Mouse (Mus musculus): Measurements from ENCODE around the gene Gne. TPM values are rescaled to one million over a fixed set of nuclear protein-coding genes. Genes with fewer than 3 reads are reported as not detected.

Gne gene
- polyA plus RNA-seq, 1 experiment: 23.3 TPM

DNA sequence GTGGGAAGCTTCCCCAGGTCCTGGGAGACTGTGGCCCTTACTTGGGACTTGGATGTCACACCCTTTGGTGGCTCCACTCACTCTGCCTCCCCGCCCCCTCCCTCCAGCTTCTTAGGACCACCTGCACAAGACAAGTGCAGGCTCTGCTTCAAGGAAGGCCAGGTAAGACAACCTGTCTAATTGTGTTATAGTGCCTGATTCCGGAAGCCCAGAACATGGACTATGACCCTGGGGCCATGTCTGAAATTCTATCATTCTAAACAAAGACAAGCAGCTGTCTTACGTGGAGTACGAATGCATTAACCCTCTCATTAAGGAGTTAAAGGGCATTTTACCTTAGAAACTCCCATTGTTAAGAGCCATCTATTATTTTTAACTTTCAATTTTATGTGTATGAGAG is 43.2 kb downstream of the Gne start:
- no peak overlapping the region for H3K27ac ChIP-seq (ENCODE audit: insufficient read depth, low read length)

DNA sequence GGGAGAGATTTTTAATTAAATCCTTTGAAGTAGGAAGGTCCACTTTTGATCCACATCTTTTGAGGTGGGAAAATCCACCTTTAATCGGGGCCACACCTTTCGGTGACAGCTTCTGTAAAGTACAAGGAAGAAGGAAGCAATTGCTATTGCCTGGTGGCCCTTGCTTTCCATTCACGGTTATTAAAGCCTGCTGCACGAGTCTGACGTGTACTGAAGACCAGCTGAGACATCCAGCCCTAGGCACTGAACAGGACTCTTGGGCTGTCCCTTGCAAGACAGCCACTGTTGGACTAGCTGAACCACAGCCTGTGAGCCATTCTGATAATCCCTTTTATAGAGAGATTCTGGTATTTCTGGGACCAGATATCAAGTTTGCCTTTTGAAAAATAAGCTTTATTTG is 47.5 kb downstream of the Gne start:
- DNase-seq: no peak
- H3K4me1 ChIP-seq (ENCODE audit: control insufficient read depth, insufficient read depth, low read length): peaks cover 3% of the 10 kb centered on the region
- no peak overlapping the region for H3K27ac ChIP-seq (ENCODE audit: insufficient read depth, low read length)
- no peaks in the 10 kb centered on the region for H3K27me3 ChIP-seq (ENCODE audit: control insufficient read depth, insufficient read depth, low read length)
- 61% methylated on average over 5 of the region's 5 CpGs for WGBS
- no peak overlapping the region for H3K4me3 ChIP-seq (replicated peaks; ENCODE audit: insufficient read depth, low read depth, low read length)
- no peak for TF ChIP-seq CTCF (IDR thresholded peaks at IDR 0.05; ENCODE audit: borderline replicate concordance, insufficient read depth, low read depth, low read length)
- TF ChIP-seq POLR2A (IDR thresholded peaks at IDR 0.05; ENCODE audit: borderline replicate concordance, insufficient read depth, low read length): no peak

More for the DNA sequence above, 43.2 kb downstream of the Gne start:
- no peak for DNase-seq
- no peaks in the 10 kb centered on the region for H3K4me1 ChIP-seq (ENCODE audit: control insufficient read depth, insufficient read depth, low read length)
- TF ChIP-seq POLR2A (IDR thresholded peaks at IDR 0.05; ENCODE audit: borderline replicate concordance, insufficient read depth, low read length) (no peak), CTCF (IDR thresholded peaks at IDR 0.05; ENCODE audit: borderline replicate concordance, insufficient read depth, low read depth, low read length) (no peak)
- no peak overlapping the region for H3K4me3 ChIP-seq (replicated peaks; ENCODE audit: insufficient read depth, low read depth, low read length)
- 96% methylated on average over 4 of the region's 4 CpGs for WGBS
- no peaks in the 10 kb centered on the region for H3K27me3 ChIP-seq (ENCODE audit: control insufficient read depth, insufficient read depth, low read length)

DNA sequence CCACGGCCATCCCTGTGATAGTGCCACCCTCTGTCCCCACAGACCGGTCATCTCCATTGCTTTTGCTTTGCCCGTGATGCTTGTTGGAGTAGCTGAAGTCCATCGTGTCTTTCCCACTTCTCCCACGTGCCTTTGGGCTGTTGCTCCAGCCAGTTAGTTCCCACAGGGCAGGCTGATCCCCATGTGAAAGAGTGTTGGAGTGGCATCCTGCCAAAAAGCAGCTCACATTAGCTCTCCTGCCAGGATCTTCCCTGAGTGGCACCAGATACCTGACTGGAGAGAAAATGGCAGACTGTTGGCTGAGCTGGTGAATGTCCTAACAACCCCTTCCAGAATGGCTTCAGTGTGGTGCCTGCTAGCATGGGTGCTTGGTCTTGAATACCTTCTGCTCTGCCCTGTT is 52.5 kb downstream of the Gne start:
- no peak for TF ChIP-seq CTCF (IDR thresholded peaks at IDR 0.05; ENCODE audit: borderline replicate concordance, insufficient read depth, low read depth, low read length)
- no peak for TF ChIP-seq POLR2A (IDR thresholded peaks at IDR 0.05; ENCODE audit: borderline replicate concordance, insufficient read depth, low read length)
- no peak overlapping the region for H3K4me3 ChIP-seq (replicated peaks; ENCODE audit: insufficient read depth, low read depth, low read length)
- H3K27me3 ChIP-seq (ENCODE audit: control insufficient read depth, insufficient read depth, low read length): no peaks in the 10 kb centered on the region
- H3K27ac ChIP-seq (ENCODE audit: insufficient read depth, low read length): no peak overlapping the region
- H3K4me1 ChIP-seq (ENCODE audit: control insufficient read depth, insufficient read depth, low read length): peaks cover 9% of the 10 kb centered on the region
- 33% methylated on average over 5 of the region's 5 CpGs for WGBS
- peak; percentile 62 to 75 for DNase-seq

DNA sequence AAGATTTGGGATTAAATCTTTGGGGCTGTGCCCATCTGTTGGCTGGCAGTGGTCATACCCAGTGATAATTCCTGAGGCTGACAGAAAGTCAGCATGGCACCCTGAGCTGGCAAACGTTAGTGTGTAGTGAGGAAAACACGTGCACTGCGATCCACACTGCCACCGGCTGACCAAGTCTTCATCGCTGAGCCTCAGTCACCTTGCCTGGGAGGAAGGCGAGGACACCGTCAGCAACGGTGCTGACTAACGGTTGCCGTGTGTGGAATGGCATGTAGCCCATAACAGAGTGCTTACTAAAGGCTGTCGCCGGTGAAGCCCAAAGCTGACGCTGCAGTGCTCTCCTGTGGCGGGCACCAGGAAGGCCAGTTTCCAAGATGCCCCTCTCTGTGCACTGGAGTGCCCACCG is 54.3 kb downstream of the Gne start:
- WGBS: 13% methylated on average over 15 of the region's 15 CpGs
- H3K27me3 ChIP-seq (ENCODE audit: control insufficient read depth, insufficient read depth, low read length): no peaks in the 10 kb centered on the region
- H3K4me1 ChIP-seq (ENCODE audit: control insufficient read depth, insufficient read depth, low read length): peaks cover 9% of the 10 kb centered on the region
- TF ChIP-seq POLR2A (IDR thresholded peaks at IDR 0.05; ENCODE audit: borderline replicate concordance, insufficient read depth, low read length) (no peak), CTCF (IDR thresholded peaks at IDR 0.05; ENCODE audit: borderline replicate concordance, insufficient read depth, low read depth, low read length) (no peak)
- no peak overlapping the region for H3K4me3 ChIP-seq (replicated peaks; ENCODE audit: insufficient read depth, low read depth, low read length)
- no peak overlapping the region for H3K27ac ChIP-seq (ENCODE audit: insufficient read depth, low read length)
- peak; percentile 56 to 73 for DNase-seq

GRCm38 (mm10) chr4:44028303-44029135 is 55.5 kb downstream of the Gne start:
- Histone ChIP-seq H3K4me3 (replicated peaks; ENCODE audit: insufficient read depth, low read depth, low read length) (no peak overlapping the region), H3K27ac (ENCODE audit: insufficient read depth, low read length) (no peak overlapping the region), H3K27me3 (ENCODE audit: control insufficient read depth, insufficient read depth, low read length) (no peaks in the 10 kb centered on the region), H3K4me1 (ENCODE audit: control insufficient read depth, insufficient read depth, low read length) (peaks cover 9% of the 10 kb centered on the region)
- DNase-seq: peak; percentile 30 to 56
- no peak for TF ChIP-seq CTCF (IDR thresholded peaks at IDR 0.05; ENCODE audit: borderline replicate concordance, insufficient read depth, low read depth, low read length)
- TF ChIP-seq POLR2A (IDR thresholded peaks at IDR 0.05; ENCODE audit: borderline replicate concordance, insufficient read depth, low read length): no peak
- 55% methylated on average over 16 of the region's 16 CpGs for WGBS

DNA sequence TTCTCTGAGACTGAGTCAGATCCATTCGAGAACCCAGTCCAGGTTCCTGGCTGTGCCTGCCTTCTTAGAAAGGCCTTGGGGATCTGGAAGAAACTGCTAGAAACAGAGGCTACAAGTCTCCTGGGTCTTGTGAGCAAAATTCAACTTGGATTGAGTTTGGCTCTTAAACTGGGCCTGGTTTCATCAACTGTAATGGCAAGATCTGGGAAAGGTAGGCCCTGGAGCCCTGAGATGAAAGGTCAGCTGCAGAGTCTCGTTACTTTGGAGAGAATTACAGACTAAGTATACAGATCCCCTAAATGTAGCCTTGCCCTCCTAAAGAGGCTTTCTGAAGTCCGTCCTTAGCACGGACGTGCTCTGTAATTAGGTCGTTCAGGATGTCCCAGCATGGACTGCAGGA is 58.4 kb downstream of the Gne start:
- DNase-seq: no peak
- no peaks in the 10 kb centered on the region for H3K27me3 ChIP-seq (ENCODE audit: control insufficient read depth, insufficient read depth, low read length)
- no peak overlapping the region for H3K27ac ChIP-seq (ENCODE audit: insufficient read depth, low read length)
- no peak overlapping the region for H3K4me3 ChIP-seq (replicated peaks; ENCODE audit: insufficient read depth, low read depth, low read length)
- peaks cover 3% of the 10 kb centered on the region for H3K4me1 ChIP-seq (ENCODE audit: control insufficient read depth, insufficient read depth, low read length)
- TF ChIP-seq POLR2A (IDR thresholded peaks at IDR 0.05; ENCODE audit: borderline replicate concordance, insufficient read depth, low read length) (no peak), CTCF (IDR thresholded peaks at IDR 0.05; ENCODE audit: borderline replicate concordance, insufficient read depth, low read depth, low read length) (no peak)
- WGBS: 92% methylated on average over 6 of the region's 6 CpGs

DNA sequence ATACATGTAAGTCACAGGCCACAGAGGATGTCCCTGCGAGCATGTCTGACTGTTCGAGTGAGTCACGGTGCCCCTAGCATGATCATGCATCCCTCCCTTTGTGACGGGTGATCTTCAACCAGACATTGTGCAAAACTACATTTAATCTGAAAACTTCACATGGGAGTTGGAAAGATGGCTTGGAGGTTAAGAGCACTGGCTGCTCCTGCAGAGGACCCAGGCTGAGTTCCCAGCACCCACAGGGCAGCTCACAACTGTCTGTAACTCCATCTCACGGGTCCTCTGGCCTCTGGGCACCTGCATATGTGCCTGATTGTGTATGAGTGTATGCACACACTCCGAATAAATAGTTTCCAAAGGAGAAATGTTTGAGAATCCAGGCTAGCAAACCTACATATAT is 59.7 kb downstream of the Gne start:
- WGBS: 94% methylated on average over 6 of the region's 6 CpGs
- Histone ChIP-seq H3K27me3 (ENCODE audit: control insufficient read depth, insufficient read depth, low read length) (no peaks in the 10 kb centered on the region), H3K27ac (ENCODE audit: insufficient read depth, low read length) (no peak overlapping the region), H3K4me1 (ENCODE audit: control insufficient read depth, insufficient read depth, low read length) (no peaks in the 10 kb centered on the region; the same call in 1 of the 2 replicates), H3K4me3 (replicated peaks; ENCODE audit: insufficient read depth, low read depth, low read length) (no peak overlapping the region)
- TF ChIP-seq CTCF (IDR thresholded peaks at IDR 0.05; ENCODE audit: borderline replicate concordance, insufficient read depth, low read depth, low read length) (no peak), POLR2A (IDR thresholded peaks at IDR 0.05; ENCODE audit: borderline replicate concordance, insufficient read depth, low read length) (no peak)
- DNase-seq: peak in 1 of 2 experiments; percentile 3

GRCm38 (mm10) chr4:44023681-44024080 is 60.3 kb downstream of the Gne start:
- DNase-seq: peak in 1 of 2 experiments; percentile 8
- WGBS: 95% methylated on average over 9 of the region's 9 CpGs
- no peak overlapping the region for H3K27ac ChIP-seq (ENCODE audit: insufficient read depth, low read length)
- no peak overlapping the region for H3K4me3 ChIP-seq (replicated peaks; ENCODE audit: insufficient read depth, low read depth, low read length)
- H3K4me1 ChIP-seq (ENCODE audit: control insufficient read depth, insufficient read depth, low read length): no peaks in the 10 kb centered on the region
- TF ChIP-seq POLR2A (IDR thresholded peaks at IDR 0.05; ENCODE audit: borderline replicate concordance, insufficient read depth, low read length) (no peak), CTCF (IDR thresholded peaks at IDR 0.05; ENCODE audit: borderline replicate concordance, insufficient read depth, low read depth, low read length) (no peak)
- H3K27me3 ChIP-seq (ENCODE audit: control insufficient read depth, insufficient read depth, low read length): no peaks in the 10 kb centered on the region
